Mouse (Mus musculus) adrenal gland, postnatal 36 days (tissue): Measurements from ENCODE around the gene Syt11. TPM values are rescaled to one million over a fixed set of nuclear protein-coding genes. Genes with fewer than 3 reads are reported as not detected.
"Not testable (repeated sequence)": the region's sequence is repeated elsewhere in the genome, so short reads cannot be mapped to it uniquely, and the experiment has no call there.

Experiments used
- DNase-seq, 2 experiments: peaks; one replicate each; pipeline ENCODE4 v3.0.0; 2021; ENCODE audit warnings: mixed read lengths in 1 of 2
- long read RNA-seq, 2 experiments: library from polyadenylated mRNA; stranded (forward); transcript quantifications; one replicate each; pipeline ENCODE4 v2.0.0; 2021; ENCODE audit warnings: borderline sequencing depth in 2 of 2
- total RNA-seq, 2 experiments: library from RNA; stranded (reverse); gene quantifications; 2 replicates each; pipeline ENCODE4 v1.2.3; 2021

Syt11 gene
- 1 to 10 TPM; 6.0 to 9.4 TPM for total RNA-seq
- long read RNA-seq, experiment 1, full-length matches to known transcripts: 2 of 7 reads
- long read RNA-seq, experiment 1, partial matches to known transcripts: 1 of 7 reads
- long read RNA-seq, experiment 1, other reads (novel, unspliced or antisense): 4 of 7 reads
- long read RNA-seq, experiment 2, partial matches to known transcripts: 0 of 4 reads
- long read RNA-seq, experiment 2, other reads (novel, unspliced or antisense): 4 of 4 reads

DNA sequence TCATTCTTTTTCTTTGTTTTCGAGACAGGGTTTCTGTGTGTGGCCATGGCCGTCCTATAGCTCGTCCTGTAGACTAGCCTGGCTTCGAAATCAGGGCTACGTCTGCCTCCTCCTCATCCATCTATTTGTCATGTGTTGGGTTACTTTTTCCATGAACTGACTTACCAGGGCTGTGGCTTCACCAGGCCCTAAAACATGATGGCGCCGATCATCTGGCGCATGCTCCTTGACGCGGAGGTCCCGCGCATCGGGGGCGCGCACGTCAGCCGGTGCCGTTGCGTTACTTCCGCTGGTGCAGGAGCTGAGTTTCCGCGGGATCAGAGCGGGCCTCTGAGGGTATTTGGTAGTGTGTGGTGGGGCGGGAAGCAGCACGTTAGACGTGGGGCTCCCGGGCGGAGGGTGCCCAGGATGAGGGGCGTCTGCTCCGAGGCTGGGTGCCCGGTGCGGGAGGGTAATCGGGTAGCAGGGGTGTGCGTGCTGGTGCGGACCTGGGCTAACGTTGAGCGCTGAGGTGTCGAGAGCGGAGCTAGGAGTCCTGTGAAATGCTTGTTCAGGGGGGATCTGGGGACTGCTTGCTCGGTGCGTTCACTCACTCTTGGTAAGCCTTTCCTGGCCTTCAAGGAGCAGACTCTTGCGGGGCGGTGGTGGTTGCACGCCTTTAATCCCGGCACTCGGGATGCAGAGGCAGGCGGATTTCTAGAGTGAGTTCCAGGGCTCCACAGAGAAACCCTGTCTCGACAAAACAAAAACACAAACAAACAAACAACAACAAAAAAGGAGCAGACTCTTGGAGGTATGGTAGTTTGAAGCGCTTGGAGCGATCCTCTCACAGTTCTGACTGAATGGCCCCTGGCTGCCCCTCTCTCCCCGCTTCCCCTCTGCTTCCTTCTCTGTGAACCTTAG, at the start of gene Syt11:
Syt11 (minus strand) TSS at position 226 of the 903 bp plus-strand sequence.
- DNase-seq: not testable (repeated sequence)

DNA sequence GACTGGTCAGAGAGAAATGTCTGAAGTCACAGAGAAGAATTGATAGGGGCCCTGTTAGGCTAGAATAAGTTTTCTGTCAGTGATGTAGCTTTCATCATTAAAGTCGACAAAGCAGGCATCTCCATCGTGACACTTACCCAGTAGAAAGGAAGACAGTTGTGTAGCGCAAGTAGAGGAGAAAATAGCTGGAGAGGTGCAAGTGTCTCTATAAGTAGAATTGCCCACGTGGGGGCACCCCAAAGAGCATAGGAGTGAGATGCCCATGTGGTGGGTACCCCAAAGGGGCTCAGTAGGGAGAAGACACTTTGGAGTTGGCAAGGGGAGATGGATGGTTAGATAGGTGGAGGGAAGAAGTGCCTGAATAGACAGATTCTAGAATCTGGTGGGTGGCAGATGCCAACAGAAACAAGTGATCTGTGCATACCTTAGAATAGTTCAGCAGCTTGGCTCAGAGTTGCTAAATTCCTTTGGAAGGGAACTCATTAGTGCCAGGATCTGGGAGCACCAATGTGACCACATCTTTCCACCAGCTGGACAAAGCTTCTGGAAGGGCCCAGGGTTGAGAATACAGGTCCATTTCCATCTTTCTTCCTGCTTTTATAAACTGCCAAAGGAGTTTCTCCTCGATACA, 29.1 kb upstream of the Syt11 start:
- no peak for DNase-seq

DNA sequence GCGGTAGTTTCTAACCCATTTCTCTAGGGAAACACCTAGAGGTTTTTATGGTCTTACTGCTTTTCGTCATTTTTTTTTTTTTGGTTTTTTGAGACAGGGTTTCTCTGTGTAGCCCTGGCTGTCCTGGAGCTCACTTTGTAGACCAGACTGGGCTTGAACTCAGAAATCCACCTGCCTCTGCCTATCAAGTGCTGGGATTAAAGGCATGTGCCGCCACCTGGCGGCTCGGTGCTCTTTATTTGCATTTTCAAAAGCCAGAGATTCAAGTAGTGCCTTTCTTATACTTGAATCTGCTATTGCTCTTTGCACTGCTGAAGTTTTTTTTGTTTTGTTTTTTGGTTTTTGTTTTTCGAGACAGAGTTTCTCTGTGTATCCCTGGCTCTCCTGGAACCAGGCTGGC, 22.5 kb upstream of the Syt11 start:
- DNase-seq: not testable (repeated sequence)

DNA sequence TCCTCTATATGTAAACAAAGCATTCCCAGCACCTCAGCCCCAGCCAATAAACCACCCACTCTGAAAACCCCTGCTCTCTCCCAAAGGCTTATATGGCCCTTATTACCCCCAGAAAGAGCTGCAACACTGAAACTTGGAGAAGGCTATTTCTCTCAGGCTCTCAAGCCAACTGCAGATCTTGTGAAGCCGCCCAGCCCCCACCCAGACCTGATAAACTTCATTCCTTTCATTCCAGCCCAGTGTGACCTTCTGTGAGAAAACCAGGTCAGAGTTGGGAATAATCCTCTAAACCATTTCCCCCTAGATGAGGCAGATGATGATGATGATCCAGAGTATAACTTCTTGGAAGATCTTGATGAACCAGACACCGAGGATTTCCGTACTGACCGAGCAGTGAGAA, 13.1 kb upstream of the Syt11 start:
- DNase-seq: not testable (repeated sequence)

DNA sequence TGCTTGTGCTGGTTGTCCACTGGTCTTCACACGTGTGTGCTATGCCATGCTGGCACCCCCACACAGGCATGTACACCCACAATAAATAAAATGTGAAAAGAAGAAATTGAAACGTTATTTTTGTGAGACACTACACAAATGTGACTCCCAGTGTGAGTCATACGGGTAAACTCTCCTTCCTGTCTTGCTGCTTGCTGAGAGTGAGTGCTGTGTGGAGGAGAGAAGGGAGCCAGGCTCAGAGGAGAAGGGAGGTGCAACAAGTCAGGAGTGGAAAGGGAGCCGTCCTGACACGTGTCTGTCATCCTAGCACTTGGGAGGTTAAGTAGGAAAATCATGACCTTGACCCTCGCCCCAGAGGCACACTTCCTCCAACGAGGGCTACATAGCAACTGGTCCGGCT, 11.8 kb upstream of the Syt11 start:
- DNase-seq: not testable (repeated sequence)

DNA sequence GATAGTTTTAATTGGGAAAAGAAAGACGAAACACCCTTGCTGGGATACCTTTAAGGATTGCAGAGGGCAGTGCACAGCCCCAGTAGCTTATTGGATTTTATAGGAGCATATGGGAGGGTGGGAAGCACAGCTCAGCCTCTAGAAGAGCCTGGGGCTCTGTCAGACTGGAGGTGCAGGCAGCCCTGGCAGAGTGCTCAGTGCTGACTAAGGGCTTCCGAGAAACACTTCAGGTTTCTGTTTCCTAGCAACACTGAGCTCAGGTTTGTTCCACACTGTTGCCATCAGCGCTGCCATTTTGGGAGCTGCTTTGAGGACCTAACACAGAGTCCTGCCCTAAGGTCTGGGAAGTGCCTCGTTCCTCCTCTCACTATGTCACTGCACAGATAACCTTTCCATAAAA, 11.4 kb upstream of the Syt11 start:
- DNase-seq: not testable (repeated sequence)

DNA sequence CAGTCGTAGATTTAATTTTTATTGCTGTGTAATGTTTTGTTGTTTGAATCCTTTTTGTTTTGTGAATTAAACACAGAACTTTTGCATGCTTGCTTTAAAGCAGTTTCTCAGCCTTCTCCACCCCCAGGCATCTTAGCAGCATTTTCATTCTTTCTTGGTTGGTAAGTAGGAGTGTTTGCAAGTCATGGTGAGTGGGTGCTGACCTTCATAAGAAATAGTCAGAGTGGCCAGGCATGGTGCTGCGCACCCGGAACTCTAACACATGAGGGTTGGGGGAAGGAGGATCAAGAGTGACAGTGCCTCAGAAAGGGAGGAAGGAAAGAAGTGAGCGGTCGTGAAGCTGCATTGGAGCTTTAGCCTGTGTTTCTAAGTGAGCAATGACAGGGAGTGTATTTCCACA, 9.9 kb upstream of the Syt11 start:
- DNase-seq: no peak

DNA sequence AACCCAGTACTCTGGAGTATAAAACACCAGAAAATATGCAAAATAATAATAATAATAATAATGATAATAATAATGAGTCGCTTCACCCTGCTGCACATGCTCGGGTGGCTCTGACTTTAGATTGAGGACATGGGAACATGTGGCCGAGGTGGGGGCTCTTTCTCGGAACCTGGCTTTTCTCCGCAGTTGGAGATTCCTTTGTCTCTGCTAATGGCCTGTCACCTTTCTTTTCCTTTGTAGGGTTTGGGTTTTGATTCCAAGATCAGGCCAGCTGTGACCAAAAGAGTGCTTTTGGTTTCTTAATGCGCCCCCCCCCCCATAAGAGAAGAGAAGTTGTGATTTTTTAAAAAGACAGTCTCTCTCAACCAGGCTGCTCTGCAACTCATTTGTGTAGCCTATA, 1.8 kb downstream of the Syt11 start:
- DNase-seq: not testable (repeated sequence)

DNA sequence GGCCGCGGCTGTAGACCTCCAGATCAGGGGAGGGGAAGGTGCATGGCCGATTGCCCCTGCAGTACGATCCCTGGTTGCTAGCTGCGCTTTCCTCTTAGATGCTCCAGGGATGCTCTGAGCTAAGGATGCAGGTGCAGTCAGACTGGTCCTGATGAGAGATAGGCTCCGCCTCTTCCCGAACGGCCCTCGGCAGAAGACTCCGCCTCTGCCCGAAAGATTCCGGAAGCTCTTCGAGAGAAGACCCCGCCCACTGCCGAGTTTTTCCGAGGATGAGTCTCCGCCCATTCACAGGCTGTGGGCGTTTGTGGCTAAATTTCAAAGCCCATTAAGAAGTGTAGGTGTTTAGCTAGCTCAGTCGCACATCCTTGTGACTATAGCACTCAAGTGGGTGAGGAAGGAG, 2.6 kb downstream of the Syt11 start:
- DNase-seq: peak; percentile 85 to 88

DNA sequence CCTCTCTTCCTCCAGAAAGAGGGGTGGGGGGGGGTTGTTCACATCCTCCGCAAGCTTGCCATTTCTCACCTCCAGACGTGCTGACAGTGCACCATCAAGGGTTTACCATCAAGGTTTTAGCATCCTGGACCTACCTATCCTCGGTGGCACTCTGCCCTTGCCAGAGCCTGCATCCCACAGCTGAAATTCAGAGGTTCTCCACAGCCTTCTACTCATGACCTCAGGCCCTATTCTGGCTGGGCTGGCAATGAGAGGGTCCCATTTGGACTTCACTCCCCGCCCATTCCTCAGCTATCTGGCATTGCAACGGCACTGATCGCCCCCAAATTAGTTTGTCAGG, 3.1 kb downstream of the Syt11 start:
- DNase-seq: not testable (repeated sequence)

DNA sequence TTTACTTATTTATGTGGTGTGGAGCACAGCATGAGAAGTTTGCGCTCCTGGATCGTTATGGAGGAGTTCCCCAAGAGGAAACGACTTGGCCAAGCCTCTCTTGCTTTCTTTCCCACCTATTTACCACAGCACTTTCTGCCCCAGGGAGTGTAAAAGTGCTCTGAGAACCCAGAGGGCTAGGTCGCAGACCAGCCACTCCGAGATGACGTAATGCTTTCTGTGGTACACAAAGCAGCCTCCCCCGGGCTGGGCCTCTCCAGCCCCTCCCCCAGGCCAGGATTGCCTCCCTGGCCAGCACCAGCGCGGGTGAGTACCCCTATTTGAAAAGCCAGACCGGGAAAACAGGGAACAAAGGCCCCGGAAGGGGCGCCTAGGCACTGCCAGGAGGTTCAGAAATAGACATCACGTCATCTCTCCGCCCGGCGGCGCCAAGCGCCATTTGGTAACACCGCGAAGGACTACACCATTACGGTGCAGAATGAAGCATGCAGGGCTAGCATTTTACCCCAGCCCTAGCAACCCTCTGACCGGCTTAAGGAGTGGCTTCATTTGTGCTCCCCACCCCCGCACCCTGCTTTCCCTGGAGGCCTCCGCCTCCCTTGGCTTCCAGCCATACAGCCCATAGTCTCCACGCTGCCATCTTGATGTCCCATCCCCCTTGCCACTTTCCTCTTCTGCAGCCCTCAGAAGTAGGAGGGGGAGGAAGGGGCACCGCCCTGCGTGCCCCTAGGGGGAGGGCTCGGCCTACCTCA, 3.6 kb downstream of the Syt11 start:
- DNase-seq: peak; percentile 34 to 48

DNA sequence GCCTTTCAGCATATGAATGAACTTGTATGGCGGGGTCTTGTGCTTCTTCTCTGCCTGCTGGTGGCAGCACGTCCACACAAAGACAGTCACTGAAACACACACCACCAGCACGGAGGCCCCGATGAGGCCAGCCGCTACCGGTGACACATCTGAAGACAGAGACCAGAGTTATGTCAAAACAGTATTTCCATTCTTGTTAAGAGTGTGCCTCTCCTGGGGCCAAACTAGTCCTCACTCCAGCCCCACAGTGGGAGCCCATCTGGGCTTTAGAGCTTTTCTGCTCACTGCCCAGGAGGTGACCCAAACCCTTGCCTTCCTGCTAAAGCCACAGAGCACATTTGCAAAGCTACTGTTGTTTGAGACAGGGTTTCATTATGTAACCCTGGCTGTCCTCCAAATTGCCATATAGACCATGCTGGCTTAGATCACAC, 12.5 kb downstream of the Syt11 start:
- DNase-seq: no peak

DNA sequence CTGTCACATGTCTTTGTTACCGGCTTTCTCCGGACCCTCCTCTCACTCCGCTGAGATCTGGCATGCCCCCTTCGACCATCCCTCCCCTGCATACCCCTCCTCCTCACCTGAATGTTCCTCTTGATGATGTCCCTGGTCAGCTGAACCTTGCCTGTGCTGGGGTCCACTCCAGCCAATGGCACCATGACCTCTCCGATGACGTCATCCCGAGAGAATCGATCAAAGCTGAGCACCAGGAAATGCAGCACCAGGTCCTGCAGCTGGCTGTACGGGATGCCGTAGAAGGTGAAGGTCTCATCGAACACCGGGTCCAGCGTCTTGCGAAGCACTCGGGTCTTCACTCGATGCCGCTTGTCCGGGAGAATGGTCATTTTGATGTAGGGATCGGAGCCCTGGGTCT, 13.3 kb downstream of the Syt11 start:
- DNase-seq: no peak

DNA sequence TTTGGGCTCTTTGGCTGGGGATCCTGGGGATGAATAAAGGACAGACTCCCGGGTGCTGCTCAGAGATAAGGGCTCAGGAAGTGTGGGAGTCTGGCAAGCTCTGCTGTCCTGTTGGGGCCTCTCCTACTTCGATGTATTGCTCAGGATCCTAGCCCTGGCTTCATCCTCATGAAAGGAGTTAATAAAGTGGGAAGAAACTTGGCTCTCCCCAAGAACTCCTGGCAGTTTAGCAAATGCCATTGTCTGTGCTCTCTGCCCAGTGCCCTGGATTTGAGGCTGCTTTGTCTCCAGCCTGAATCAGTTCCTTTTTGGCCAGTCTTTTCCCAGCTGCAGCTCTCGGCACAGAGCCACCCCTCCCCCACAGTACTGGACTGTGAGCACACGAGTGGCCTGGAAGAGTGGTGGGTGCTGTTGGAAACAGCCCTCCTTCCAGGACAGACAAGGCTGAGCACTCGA, 16.9 kb downstream of the Syt11 start:
- peak; percentile 45 to 73 for DNase-seq

DNA sequence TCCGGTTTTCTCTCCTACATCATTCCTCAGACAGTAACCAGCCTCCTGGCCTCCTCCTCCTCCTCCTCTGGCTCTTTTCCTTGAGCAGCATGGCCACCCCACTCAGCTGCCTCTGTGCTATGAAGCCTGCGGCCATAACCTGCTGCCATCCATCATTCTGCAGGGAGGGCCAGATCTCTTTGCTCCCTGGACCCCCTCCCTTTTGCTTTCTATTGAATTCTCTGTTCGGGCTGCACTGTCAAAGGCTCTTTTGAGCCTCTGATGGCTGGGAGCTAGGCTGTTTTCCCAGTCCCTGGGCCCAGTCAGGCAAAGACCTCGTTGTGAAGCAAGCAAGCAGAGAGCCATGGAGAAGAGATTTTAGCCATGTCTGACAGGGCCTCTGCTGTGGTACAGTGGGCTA, 18.7 kb downstream of the Syt11 start:
- DNase-seq: no peak

DNA sequence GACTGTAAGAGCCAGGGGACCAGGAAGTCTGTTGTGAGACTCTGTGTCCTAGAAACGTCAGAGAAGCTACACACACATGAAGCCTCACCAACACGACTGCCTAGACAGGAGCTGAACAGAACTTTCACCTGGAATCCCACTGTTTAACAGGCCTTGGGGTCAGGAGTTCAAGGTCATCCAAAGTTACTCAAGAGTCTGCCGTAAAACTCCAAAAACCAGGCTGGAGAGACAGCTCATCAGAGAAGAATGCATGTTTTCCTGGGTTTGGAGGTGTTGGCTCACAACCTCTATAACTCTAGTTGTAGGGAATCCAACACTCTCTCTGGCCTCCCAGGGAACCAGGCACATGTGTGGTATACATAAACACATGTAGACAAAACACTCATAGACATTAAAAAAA, 19.4 kb downstream of the Syt11 start:
- no peak for DNase-seq

DNA sequence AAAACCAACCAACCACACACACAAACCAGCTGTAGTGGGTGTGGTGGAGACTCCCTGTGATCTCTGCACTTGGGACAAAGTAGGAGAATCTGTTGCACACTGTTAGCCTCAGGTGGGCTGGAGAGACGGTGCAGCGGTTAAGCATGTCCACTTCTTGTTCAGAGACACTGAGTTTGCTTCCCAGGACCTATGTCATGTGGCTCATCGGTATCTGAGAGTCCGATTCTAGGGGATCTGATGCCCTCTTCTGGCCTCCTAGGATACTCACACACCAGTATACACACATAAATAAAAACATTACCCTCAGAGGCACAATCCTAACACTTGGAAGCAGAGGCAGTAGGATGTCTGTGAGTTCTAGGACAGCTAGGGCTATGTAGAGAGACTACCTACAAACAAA, 20.7 kb downstream of the Syt11 start:
- no peak for DNase-seq

DNA sequence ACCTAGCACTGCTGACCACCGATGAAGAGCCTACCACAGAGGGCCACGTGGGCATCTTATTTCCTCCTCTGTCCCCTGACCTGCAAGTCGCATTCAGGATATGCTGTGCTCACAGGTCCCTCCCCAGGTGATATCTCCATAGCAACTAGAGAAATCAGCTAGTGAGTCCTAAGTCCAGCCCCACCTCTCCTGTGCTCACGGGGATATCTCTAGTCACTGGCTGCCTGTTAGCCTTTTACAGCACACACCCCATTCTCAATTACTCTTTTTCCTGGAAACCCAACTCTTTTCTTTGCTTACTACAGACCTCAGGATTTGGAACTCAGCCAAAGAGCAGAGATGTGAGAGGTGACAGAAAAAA, 28.1 kb downstream of the Syt11 start:
- no peak for DNase-seq

DNA sequence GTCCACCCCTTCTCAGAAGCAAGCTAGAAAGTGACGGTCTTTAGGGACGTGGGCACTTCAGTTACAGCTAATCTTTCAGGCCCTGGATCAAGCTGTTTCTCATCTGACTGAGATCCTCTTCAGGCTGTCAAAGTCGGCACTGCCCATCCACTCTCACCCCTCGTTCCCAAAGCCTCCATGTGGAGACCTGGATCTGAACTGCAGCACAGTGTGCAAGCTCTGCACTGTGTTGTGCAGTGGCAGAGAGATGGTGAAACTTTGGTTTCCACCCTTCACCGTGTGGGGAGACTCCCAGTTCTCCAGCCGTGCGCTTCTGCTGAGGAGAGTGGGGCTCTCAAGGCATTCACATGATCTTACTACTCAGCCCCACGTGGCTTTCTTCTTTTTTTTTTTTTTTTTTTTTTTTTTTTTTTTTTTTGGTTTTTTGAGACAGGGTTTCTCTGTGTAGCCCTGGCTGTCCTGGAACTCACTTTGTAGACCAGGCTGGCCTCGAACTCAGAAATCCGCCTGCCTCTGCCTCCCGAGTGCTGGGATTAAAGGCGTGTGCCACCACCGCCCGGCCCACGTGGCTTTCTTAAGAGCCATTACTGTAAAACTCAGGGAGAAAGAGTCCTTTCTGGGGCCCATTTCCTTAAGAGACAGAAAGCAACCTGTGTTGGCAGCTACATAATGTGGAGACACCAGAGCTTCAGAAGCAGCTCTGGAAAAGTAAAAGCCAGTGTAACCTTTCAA, 28.7 kb downstream of the Syt11 start:
- DNase-seq: no peak

DNA sequence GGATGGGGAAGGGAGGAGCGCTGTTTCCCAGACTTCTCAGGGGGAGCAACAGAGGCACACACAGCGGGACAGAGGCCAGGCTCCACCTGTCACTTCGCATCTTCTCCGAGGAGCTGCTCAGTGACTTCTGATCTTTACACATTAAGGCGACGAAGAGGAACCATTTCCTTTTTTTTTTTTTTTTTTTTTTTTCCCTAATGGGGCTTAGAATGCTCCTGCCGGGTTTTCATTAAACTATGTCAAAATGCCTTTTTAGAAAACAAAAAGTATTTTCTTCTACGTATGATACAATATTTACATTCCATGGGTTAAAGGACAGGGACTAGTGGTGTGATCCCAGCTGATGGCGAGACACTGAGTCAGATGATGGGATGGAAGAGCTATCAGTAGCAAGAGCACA, 29.4 kb downstream of the Syt11 start:
- DNase-seq: no peak

DNA sequence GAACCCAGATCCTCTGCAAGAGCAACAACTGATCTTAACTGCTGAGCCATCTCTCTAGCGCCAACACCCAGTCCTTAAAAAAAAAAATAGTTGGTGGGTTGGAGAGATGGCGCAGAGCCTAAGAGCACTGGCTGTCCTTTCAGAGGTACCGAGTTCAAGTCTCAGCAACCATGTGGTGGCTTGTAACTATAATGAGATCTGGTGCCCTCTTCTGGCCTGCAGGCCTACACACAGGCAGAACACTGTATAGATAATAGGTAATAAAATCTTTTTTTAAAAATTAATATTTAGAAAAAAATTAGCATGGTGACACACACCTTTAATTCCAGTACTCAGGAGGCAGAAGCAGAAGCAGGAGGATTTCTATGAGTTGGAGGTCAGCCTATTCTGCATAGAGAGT, 34.8 kb downstream of the Syt11 start:
- DNase-seq: no peak

DNA sequence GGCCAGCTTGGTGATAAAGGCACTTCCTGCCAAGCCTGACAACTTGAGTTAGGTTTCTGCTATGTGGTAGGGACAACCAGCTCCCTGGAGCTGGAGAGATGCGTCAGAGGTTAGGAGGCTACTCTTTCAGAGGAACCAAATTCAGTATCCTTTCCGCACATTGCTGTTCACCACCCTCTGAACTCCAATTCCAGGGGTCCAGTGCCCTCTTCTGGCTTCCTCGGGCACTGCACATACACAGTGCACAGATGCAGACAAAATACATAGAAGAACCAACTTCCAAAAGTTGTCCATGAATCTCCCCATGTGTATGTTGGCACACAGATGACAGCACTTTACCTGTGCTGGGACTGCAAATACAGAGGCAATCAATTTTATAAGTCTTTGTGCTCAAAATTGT, 36.3 kb downstream of the Syt11 start:
- DNase-seq: peak; percentile 78 to 81
